Mouse (Mus musculus) gastrocnemius, postnatal 36 days (tissue): ENCODE results near the gene Kifc5b. TPM values are rescaled to one million over a fixed set of nuclear protein-coding genes. Genes with fewer than 3 reads are reported as not detected.
A peak's percentile ranks its signal among the peaks of the same experiment; 100 is the strongest.

ENCODE experiments used
- DNase-seq, 2 experiments: peaks; one replicate each; pipeline ENCODE4 v3.0.0; 2022
- intact Hi-C: fragments of 180-260 bp; cut with DNase I; formaldehyde crosslinking; loops from one replicate; pipeline ENCODE4 v1.15.1; 2025
- total RNA-seq, 2 experiments: library from RNA; stranded (reverse); gene quantifications; 2 replicates each; pipeline ENCODE4 v1.2.3; 2021

The Kifc5b gene
- total RNA-seq, 2 experiments from 2014 or later: 0.49 to 0.64 TPM

GRCm38 (mm10) chr17:26941031-26941789 lies 24.3 kb downstream of the Kifc5b start, which contains the start of gene Syngap1:
TSS of gene Syngap1 (plus strand) at chr17:26941253.
- DNase-seq: no peak
- intact Hi-C loops: no loop called here

GRCm38 (mm10) chr17:26941841-26942570 lies 25.1 kb downstream of the Kifc5b start:
- no peak for DNase-seq
- intact Hi-C loops: no loop called here

- DNase-seq: no peak
- intact Hi-C loops: loop anchor here (5.0 kb wide), 1 partner anchor 49 kb away; no protein-coding TSS in a partner anchor
Measured at GRCm38 (mm10) chr17:26945824-26946495, 29.1 kb downstream of the Kifc5b start.

GRCm38 (mm10) chr17:26946567-26946966 lies 29.7 kb downstream of the Kifc5b start:
- DNase-seq: peak; percentile 73 to 79
- intact Hi-C loops: loop anchor here (5.0 kb wide), 1 partner anchor 49 kb away; no protein-coding TSS in a partner anchor

GRCm38 (mm10) chr17:26947231-26948100 lies 30.6 kb downstream of the Kifc5b start:
- intact Hi-C loops: loop anchor here (5.0 kb wide), 1 partner anchor 50 kb away; no protein-coding TSS in a partner anchor
- DNase-seq: no peak

- no peak for DNase-seq
- intact Hi-C loops: loop anchor here (5.0 kb wide), 1 partner anchor 51 kb away; no protein-coding TSS in a partner anchor
Measured at GRCm38 (mm10) chr17:26948316-26949050, 31.6 kb downstream of the Kifc5b start.

GRCm38 (mm10) chr17:26949051-26949577 lies 32.2 kb downstream of the Kifc5b start:
- no peak for DNase-seq
- intact Hi-C loops: loop anchor here (5.0 kb wide), 1 partner anchor 52 kb away; no protein-coding TSS in a partner anchor

- intact Hi-C loops: loop anchor here (5.0 kb wide), 1 partner anchor 53 kb away; no protein-coding TSS in a partner anchor
Measured at GRCm38 (mm10) chr17:26949866-26950265, 33.0 kb downstream of the Kifc5b start.

GRCm38 (mm10) chr17:26950560-26951288 lies 33.8 kb downstream of the Kifc5b start:
- intact Hi-C loops: no loop called here
- DNase-seq: no peak

More at GRCm38 (mm10) chr17:26949866-26950265, 33.0 kb downstream of the Kifc5b start:
- DNase-seq: no peak

- peak in 1 of 2 experiments; percentile 62 for DNase-seq
- intact Hi-C loops: no loop called here
Measured at GRCm38 (mm10) chr17:26951406-26951805, 34.5 kb downstream of the Kifc5b start.

- no peak for DNase-seq
- intact Hi-C loops: no loop called here
Measured at GRCm38 (mm10) chr17:26951952-26952877, 35.3 kb downstream of the Kifc5b start.

- no peak for DNase-seq
- intact Hi-C loops: no loop called here
Measured at GRCm38 (mm10) chr17:26953201-26953600, 36.3 kb downstream of the Kifc5b start.

GRCm38 (mm10) chr17:26953726-26954125 lies 36.8 kb downstream of the Kifc5b start:
- intact Hi-C loops: no loop called here
- no peak for DNase-seq

GRCm38 (mm10) chr17:26956309-26956708 lies 39.4 kb downstream of the Kifc5b start:
- DNase-seq: no peak
- intact Hi-C loops: no loop called here

GRCm38 (mm10) chr17:26956895-26957294 lies 40.0 kb downstream of the Kifc5b start:
- no peak for DNase-seq
- intact Hi-C loops: no loop called here

GRCm38 (mm10) chr17:26957872-26958271 lies 41.0 kb downstream of the Kifc5b start:
- no peak for DNase-seq
- intact Hi-C loops: no loop called here

- intact Hi-C loops: no loop called here
- DNase-seq: peak in 1 of 2 experiments; percentile 9
Measured at GRCm38 (mm10) chr17:26958880-26959279, 42.0 kb downstream of the Kifc5b start.
